Mouse (Mus musculus) mouse embryonic stem cell (cell line): Measurements from ENCODE around the gene Efcab11.

Source experiments
- in situ Hi-C, 2 experiments: fragments of 300-500 bp; cut with MboI; formaldehyde crosslinking; loops; 1 replicate in 1 of 2; 3 replicates in 1 of 2; pipeline ENCODE4 v1.14.3; 2019 to 2020; ENCODE audit warnings: low sequenced_read_pairs in 2 of 2, low pct_unique_long_range_greater_than_20kb in 1 of 2, mixed read lengths in 1 of 2; ENCODE audit not compliant: unreplicated experiment in 1 of 2

The Efcab11 gene

GRCm38 (mm10) chr12:99718161-99718560, 166.1 kb downstream of the Efcab11 start:
- in situ Hi-C loops, result no loop called here

- in situ Hi-C loops, result no loop called here
These were observed 168.1 kb downstream of the Efcab11 start for GRCm38 (mm10) chr12:99716038-99716610.

GRCm38 (mm10) chr12:99715129-99716037, 168.9 kb downstream of the Efcab11 start:
- in situ Hi-C loops, result no loop called here

- in situ Hi-C loops, result no loop called here
These were observed 172.0 kb downstream of the Efcab11 start for GRCm38 (mm10) chr12:99712214-99712613.

GRCm38 (mm10) chr12:99702248-99702647, 182.0 kb downstream of the Efcab11 start:
- in situ Hi-C loops, result no loop called here

- in situ Hi-C loops, result no loop called here
These were observed 183.9 kb downstream of the Efcab11 start for GRCm38 (mm10) chr12:99700380-99700779.

- in situ Hi-C loops, result no loop called here
These were observed 184.7 kb downstream of the Efcab11 start for GRCm38 (mm10) chr12:99699379-99700023.

GRCm38 (mm10) chr12:99694066-99694465, 190.2 kb downstream of the Efcab11 start:
- in situ Hi-C loops, result no loop called here

- in situ Hi-C loops, result no loop called here
These were observed 197.7 kb downstream of the Efcab11 start for GRCm38 (mm10) chr12:99686418-99686992.

GRCm38 (mm10) chr12:99685451-99686100, 198.7 kb downstream of the Efcab11 start:
- in situ Hi-C loops, result no loop called here

GRCm38 (mm10) chr12:99681681-99682080, 202.6 kb downstream of the Efcab11 start:
- in situ Hi-C loops, result no loop called here

GRCm38 (mm10) chr12:99671866-99672191, 212.4 kb downstream of the Efcab11 start:
- in situ Hi-C loops, result no loop called here

- in situ Hi-C loops, result no loop called here
These were observed 212.9 kb downstream of the Efcab11 start for GRCm38 (mm10) chr12:99671162-99671865.

- in situ Hi-C loops, result no loop called here
These were observed 213.5 kb downstream of the Efcab11 start for GRCm38 (mm10) chr12:99670762-99671152.

GRCm38 (mm10) chr12:99669976-99670761, 214.1 kb downstream of the Efcab11 start:
- in situ Hi-C loops, result no loop called here

- in situ Hi-C loops, result no loop called here
These were observed 229.0 kb downstream of the Efcab11 start for GRCm38 (mm10) chr12:99654991-99655880.

GRCm38 (mm10) chr12:99652459-99652858, 231.8 kb downstream of the Efcab11 start:
- in situ Hi-C loops, result no loop called here
